Mouse (Mus musculus) stomach, embryonic 14.5 days (tissue): ENCODE data around the gene Ppfia1. TPM values are rescaled to one million over a fixed set of nuclear protein-coding genes. Genes with fewer than 3 reads are reported as not detected.

ENCODE experiments used
- ATAC-seq: fragments of 200-750 bp; cut with Nextera tagmentation; 2 replicates; pipeline ENCODE4 v1.8.0; 2017; ENCODE audit warnings: low read depth, moderate TSS enrichment; ENCODE audit not compliant: insufficient number of reproducible peaks, insufficient read depth, low FRiP score
- H3K27ac ChIP-seq: fragments of 300-500 bp; sonication (generic); 2 replicates; pipeline ENCODE4 v1.5.1; 2014; ENCODE audit warnings: mild to moderate bottlenecking, low read length, moderate library complexity, mixed read lengths
- H3K27me3 ChIP-seq: fragments of 300-500 bp; sonication (generic); 2 replicates; pipeline ENCODE4 v1.6.1; 2014; ENCODE audit warnings: low read length, control low read depth, mixed read lengths; ENCODE audit not compliant: control insufficient read depth, insufficient read depth
- H3K36me3 ChIP-seq: fragments of 300-500 bp; sonication (generic); 2 replicates; pipeline ENCODE4 v1.6.1; 2014; ENCODE audit warnings: mild to moderate bottlenecking, control low read depth, low read length, moderate library complexity, mixed read lengths; ENCODE audit not compliant: control insufficient read depth, insufficient read depth
- H3K4me1 ChIP-seq: fragments of 300-500 bp; sonication (generic); 2 replicates; pipeline ENCODE4 v1.6.1; 2014; ENCODE audit warnings: low read length, control low read depth, mixed read lengths; ENCODE audit not compliant: control insufficient read depth, insufficient read depth
- H3K4me2 ChIP-seq: fragments of 300-500 bp; sonication (generic); replicated peaks from 2 replicates; pipeline ENCODE4 v1.6.1; 2014; ENCODE audit warnings: low read depth, low read length, control low read depth
- H3K4me3 ChIP-seq: fragments of 300-500 bp; sonication (generic); 2 replicates; pipeline ENCODE4 v1.5.1; 2014; ENCODE audit warnings: low read depth, low read length, control low read depth
- H3K9ac ChIP-seq: fragments of 300-500 bp; sonication (generic); replicated peaks from 2 replicates; pipeline ENCODE4 v1.6.1; 2014; ENCODE audit warnings: low read depth, mild to moderate bottlenecking, control low read depth, low read length, moderate library complexity, mixed read lengths
- H3K9me3 ChIP-seq: fragments of 300-500 bp; sonication (generic); 2 replicates; pipeline ENCODE4 v1.6.1; 2016; ENCODE audit warnings: low read depth, low read length, control low read depth; ENCODE audit not compliant: control insufficient read depth
- WGBS: fragments of 180-500 bp; shearing (Covaris S2); extraction: QIAGEN DNeasy Blood & Tissue Kit; methylation state at CpG from one replicate; pipeline ENCODE4 v1.1.7; 2014; 5-methylcytosine and 5-hydroxymethylcytosine counted together
- polyA plus RNA-seq: library from polyadenylated mRNA; unstranded; fragments of >200 nt; fragmentation: Nextera tagmentation; extraction: Ambion mirVana; gene quantifications from 2 replicates; pipeline ENCODE4 v1.2.1, GENCODE M21; 2014

Gene Ppfia1
- polyA plus RNA-seq, 1 experiment from 2014 or later: 40.1 TPM

DNA sequence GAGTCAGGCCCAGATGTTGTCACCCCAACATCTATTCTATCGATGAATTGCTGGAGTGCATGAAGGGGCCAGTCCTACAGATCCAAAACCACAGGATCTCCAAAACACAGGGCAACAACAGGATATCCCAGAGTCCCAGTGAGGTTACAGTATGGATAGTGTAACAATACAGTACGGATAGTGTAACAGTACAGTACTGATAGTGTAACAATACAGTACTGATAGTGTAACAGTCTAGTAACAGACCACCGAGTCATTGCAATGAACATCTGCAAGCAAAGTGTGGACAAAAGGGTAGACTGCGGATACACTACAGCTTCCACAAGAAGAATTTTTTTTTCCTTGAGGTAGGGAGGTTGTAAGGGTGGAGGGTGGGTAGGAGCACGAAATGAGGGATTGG is 12.2 kb downstream of the Ppfia1 start:
- ATAC-seq: no peak

DNA sequence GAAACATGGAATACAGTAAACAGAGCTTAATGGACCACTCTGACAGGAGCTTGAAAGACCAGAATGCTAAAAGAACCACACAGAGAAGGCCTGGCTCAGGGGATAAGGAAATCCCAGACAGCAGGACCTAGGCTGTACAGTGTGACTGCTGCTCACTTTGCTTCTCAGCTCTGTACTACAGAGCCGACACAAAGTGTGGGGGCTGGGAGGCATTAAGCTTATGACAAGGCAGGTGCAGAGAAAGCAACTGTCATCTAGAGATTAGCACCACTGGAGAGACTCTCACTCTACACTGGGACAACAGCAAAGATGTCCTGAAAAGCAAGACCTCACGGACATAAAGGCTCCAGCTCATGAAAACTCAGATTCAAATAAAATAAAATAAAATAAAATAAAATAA is 14.4 kb downstream of the Ppfia1 start:
- H3K9ac ChIP-seq: no peak overlapping the region
- ATAC-seq: no peak
- H3K4me1 ChIP-seq: no peaks in the 10 kb centered on the region
- WGBS: 76% methylated on average over 2 of the region's 2 CpGs
- H3K4me2 ChIP-seq: no peak overlapping the region
- H3K27ac ChIP-seq: no peak overlapping the region
- H3K36me3 ChIP-seq: no peaks in the 10 kb centered on the region
- H3K4me3 ChIP-seq: no peak overlapping the region
- H3K9me3 ChIP-seq: no peaks in the 10 kb centered on the region
- no peaks in the 10 kb centered on the region for H3K27me3 ChIP-seq

More for the DNA sequence above, 12.2 kb downstream of the Ppfia1 start:
- H3K4me3 ChIP-seq: no peak overlapping the region
- no peaks in the 10 kb centered on the region for H3K4me1 ChIP-seq
- H3K27me3 ChIP-seq: no peaks in the 10 kb centered on the region
- H3K9ac ChIP-seq: no peak overlapping the region
- no peaks in the 10 kb centered on the region for H3K9me3 ChIP-seq
- H3K4me2 ChIP-seq: no peak overlapping the region
- 92% methylated on average over 5 of the region's 5 CpGs for WGBS
- no peak overlapping the region for H3K27ac ChIP-seq
- H3K36me3 ChIP-seq: no peaks in the 10 kb centered on the region; the same call in 1 of the 2 replicates

DNA sequence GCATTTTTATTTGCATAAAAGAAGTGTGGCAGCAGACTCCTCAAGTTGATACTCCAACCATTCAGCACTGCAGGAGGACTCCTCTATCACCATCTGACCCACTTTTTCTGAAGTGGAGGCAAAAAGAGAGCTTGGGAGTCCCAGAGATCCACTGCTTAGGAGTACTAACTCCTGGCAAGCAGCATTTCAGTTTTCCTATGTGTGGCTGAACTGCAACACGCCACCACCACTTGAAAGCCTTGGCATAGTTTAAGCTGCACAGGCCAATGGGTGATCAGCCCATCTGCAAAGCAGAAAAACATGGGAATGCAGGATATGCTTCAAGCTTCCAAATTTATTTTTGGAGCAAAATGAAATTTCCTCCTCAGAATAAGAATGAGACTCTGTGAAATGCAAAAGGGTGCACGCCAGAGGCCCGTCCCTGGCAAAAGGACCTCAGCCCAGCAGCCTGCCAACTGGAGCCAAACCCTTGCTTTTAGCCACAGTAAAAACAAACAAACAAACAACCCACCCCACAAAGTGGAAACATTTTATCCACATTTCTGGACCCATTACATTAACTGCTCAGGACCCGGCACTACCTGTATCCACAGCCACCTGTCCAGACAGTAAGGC is 15.4 kb downstream of the Ppfia1 start:
- H3K27me3 ChIP-seq: no peaks in the 10 kb centered on the region
- H3K9ac ChIP-seq: no peak overlapping the region
- no peaks in the 10 kb centered on the region for H3K36me3 ChIP-seq
- H3K4me3 ChIP-seq: no peak overlapping the region
- H3K27ac ChIP-seq: no peak overlapping the region
- no peaks in the 10 kb centered on the region for H3K4me1 ChIP-seq
- 93% methylated on average over 4 of the region's 4 CpGs for WGBS
- H3K4me2 ChIP-seq: no peak overlapping the region
- H3K9me3 ChIP-seq: no peaks in the 10 kb centered on the region
- no peak for ATAC-seq

DNA sequence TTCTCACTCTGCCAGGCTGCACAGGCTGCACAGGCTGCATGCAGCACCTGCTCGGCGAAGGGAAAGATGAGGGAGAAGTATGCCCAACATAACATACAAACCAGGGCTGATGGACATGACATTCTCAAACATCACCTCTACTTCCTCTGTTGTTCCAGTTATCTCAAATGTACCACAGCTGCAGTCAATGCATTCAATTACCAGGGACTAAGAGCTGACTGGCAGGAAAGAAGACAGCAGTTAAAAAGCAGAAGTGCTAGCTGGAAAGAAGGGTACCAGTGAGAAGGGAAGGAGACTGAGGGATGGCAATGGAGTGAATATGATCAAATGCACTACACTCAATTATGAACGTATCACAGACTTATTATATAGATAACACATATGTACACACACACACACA is 17.2 kb downstream of the Ppfia1 start:
- Histone ChIP-seq H3K27me3 (no peaks in the 10 kb centered on the region), H3K36me3 (no peaks in the 10 kb centered on the region), H3K9me3 (no peaks in the 10 kb centered on the region), H3K4me1 (0 out of 2 replicates have a peak, but pooled peaks cover 3% of the 10 kb centered on the region), H3K27ac (no peak overlapping the region), H3K9ac (no peak overlapping the region), H3K4me2 (no peak overlapping the region), H3K4me3 (no peak overlapping the region)
- 87% methylated on average over 3 of the region's 3 CpGs for WGBS
- no peak for ATAC-seq

DNA sequence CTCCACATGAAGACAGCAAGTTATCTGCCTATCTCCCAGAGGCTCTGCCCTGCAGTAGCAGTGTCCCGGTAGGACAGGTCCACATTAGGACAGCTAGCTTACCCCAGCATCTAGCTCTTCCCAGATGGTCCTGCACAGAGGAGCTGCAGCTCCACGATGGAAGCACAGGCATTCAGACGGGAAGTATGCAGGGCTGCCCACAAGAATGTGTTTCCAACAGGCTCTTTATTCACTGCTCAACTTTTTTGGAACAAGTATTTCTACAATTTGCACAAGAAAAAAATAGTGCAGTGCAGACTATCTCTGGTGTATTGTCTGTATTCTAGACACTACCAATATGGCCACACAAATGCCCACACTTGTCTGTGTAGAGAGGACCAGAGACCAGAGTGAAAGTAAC is 18.8 kb downstream of the Ppfia1 start:
- H3K4me2 ChIP-seq: no peak overlapping the region
- no peaks in the 10 kb centered on the region for H3K27me3 ChIP-seq
- 0 out of 2 replicates have a peak, but pooled peaks cover 3% of the 10 kb centered on the region for H3K4me1 ChIP-seq
- no peak overlapping the region for H3K9ac ChIP-seq
- no peaks in the 10 kb centered on the region for H3K36me3 ChIP-seq
- no peaks in the 10 kb centered on the region for H3K9me3 ChIP-seq
- no peak overlapping the region for H3K4me3 ChIP-seq
- H3K27ac ChIP-seq: no peak overlapping the region
- 68% methylated on average over 3 of the region's 3 CpGs for WGBS
- no peak for ATAC-seq

DNA sequence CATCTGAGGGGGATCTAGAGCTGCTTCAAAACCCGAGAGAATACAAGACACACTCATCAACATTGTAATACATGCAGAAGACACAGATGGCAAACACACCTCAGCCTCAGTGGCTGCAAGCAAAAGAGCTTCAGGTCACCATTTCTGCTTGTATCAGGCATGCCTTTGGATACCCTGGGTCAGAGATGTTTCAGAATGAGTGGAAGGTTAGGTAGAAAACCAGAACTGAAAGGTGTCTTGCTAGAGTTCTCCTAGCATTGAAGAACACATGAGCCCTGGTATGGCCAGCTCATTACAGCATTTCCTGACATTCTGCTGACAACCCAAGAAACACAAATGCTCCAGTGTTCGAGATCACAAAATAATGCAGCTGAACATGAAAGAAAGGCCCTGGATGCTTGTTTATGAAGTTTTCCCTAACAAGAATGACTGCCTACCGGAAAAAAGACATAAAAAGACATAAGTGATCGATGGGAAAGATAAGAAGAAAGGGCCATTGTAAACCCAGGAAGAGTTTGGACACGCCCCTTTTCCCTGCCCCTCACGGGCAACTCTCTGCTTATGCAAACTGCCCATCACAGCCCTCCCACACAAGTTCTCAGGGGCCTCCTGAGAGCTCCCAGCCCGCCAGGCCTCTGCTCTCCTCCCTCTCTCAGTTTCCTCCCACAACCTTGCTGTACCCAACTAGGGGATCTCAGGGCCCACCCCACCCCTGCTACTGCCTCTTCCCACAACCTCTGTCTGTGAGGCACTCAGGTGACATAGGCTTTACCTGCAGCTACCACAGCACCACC is 21.7 kb downstream of the Ppfia1 start:
- Histone ChIP-seq H3K4me1 (0 out of 2 replicates have a peak, but pooled peaks cover 8% of the 10 kb centered on the region), H3K4me2 (no peak overlapping the region), H3K9me3 (no peaks in the 10 kb centered on the region), H3K27me3 (no peaks in the 10 kb centered on the region), H3K27ac (no peak overlapping the region), H3K4me3 (no peak overlapping the region), H3K36me3 (no peaks in the 10 kb centered on the region), H3K9ac (no peak overlapping the region)
- WGBS: 19% methylated on average over 7 of the region's 7 CpGs
- no peak for ATAC-seq

DNA sequence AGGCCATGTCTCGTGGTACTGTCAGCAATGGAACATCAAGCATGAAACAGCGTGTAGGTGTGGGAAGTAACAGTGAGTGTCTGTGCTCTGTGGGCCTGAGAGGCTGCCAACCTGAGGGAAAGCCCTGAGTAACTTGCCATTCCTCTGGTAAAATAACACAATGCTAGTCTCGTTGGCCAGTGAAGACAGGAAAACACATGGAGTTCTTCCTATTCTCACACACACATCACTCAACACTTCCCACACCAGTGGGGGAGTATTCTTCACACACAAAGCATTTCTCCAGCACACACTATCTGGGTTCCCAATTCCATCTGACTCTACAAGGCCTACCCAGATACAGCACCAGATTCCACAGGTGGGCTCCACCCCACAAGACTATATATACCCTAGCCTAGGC is 23.7 kb downstream of the Ppfia1 start:
- H3K27ac ChIP-seq: no peak overlapping the region
- ATAC-seq: no peak
- 75% methylated on average over 3 of the region's 3 CpGs for WGBS
- H3K9me3 ChIP-seq: no peaks in the 10 kb centered on the region
- H3K36me3 ChIP-seq: no peaks in the 10 kb centered on the region
- H3K4me2 ChIP-seq: no peak overlapping the region
- no peak overlapping the region for H3K9ac ChIP-seq
- H3K27me3 ChIP-seq: no peaks in the 10 kb centered on the region
- H3K4me1 ChIP-seq: 0 out of 2 replicates have a peak, but pooled peaks cover 8% of the 10 kb centered on the region
- H3K4me3 ChIP-seq: no peak overlapping the region

DNA sequence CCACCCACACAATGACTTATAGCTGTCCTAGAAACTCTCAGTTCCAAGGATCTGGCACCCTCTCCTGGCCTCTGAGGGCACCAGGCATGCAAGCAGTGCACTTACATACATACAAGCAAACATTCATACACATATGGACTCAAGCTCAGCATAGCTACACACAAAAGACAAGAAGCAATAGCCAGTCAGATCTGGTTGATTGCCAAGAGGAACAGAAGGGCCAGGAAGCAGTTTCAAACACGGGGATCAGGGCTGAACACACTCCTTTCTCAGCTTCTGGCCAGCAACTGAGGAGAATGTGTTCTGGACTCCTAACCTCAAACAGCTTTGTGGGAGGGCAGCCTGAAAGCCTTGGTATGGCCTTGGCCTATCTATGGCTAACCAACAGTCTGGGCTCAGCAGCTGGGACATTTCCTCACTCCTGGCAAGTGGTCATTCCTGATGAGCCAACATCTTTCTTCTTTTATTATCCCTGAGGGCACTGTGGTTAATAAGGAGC is 25.8 kb downstream of the Ppfia1 start:
- Histone ChIP-seq H3K9ac (no peak overlapping the region), H3K27me3 (no peaks in the 10 kb centered on the region), H3K4me3 (no peak overlapping the region), H3K9me3 (no peaks in the 10 kb centered on the region), H3K36me3 (no peaks in the 10 kb centered on the region), H3K4me1 (0 out of 2 replicates have a peak, but pooled peaks cover 8% of the 10 kb centered on the region), H3K4me2 (no peak overlapping the region), H3K27ac (no peak overlapping the region)
- ATAC-seq: no peak
- 63% methylated on average over 1 of the region's 1 CpGs for whole genome bisulfite sequencing
